In the genomic region with DNA sequence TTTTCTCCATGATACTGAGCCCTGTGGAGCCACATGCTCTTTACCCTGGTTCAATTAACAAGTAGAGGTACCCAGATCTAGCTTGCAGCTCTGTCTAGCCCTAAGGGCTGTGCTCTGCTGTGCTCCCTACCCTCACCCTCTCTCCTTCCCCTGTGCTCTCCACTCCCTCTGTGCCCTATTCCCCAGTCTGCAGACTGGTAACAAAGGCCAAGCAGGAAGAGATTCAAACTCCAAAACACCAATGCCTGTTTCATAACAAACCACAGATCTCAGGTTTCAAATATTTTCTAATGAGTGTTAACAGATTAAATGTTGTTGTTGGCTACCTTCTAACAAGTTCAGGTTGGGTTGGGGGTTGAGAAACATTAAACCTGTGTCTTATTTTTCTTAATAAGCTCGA, we compare ENCODE assay signal across 30 mouse cellular contexts. TPM values are rescaled to one million over a fixed set of nuclear protein-coding genes. Genes with fewer than 3 reads are reported as not detected.
DNase-seq lines count a peak whose midpoint lies in the region; ATAC-seq lines count a peak whose summit lies in the region.
"Had no signal": no experiment of that assay in that cellular context is flagged by ENCODE, and none has a peak within 500 bp of the region (broad histone marks: within the 10 kb centered on the region; RNA-seq: fewer than 3 reads in every experiment).

No protein-coding gene starts in this region.

- no peak for ATAC-seq in CD4-positive, CD25-positive, alpha-beta regulatory T cell, adult 4 months
- ATAC-seq: forebrain, embryonic 15.5 days; Patski had no signal

- DNase-seq in lung, adult 18-20 months = peak; percentile 20 to 51
- DNase-seq in lung, postnatal 10 days = no peak
- peak; percentile 6 for DNase-seq in lung, postnatal 36 days
- no peak for DNase-seq in lung, postnatal 14 days
- peak; percentile 35 for DNase-seq in fibroblast of lung, adult 2 months (ENCODE audit: low read depth)
- DNase-seq: adrenal gland, adult 2 months; adrenal gland, postnatal 14 days; cerebellum, adult 11 months; cerebellum, adult 2 months; cerebellum, adult 9-11 months; cerebellum, postnatal 25 days; embryo, embryonic 11 days; gastrocnemius, postnatal 10 days; gastrocnemius, postnatal 36 days; heart, adult 11 months had no signal

RNA-seq across cellular contexts. Expression of gene Cyp2f2, which starts 41.1 kb away (rescaled TPM):
- not detected for polyA plus RNA-seq in CD4-positive, CD25-positive, alpha-beta regulatory T cell, adult 4 months (2017; shearing (Covaris generic))
- polyA plus RNA-seq: C2C12; embryonic facial prominence, embryonic 11.5 days; forebrain, embryonic 12.5 days; forebrain, embryonic 15.5 days; G1E; heart, embryonic 11.5 days; hindbrain, embryonic 12.5 days; hindbrain, embryonic 15.5 days; intestine, embryonic 14.5 days; Patski had no signal

RNA-seq across cellular contexts. Expression of gene Cyp2a12, which starts 49.8 kb away (rescaled TPM):
- polyA plus RNA-seq in CD4-positive, CD25-positive, alpha-beta regulatory T cell, adult 4 months (2017; shearing (Covaris generic)) = not detected
- polyA plus RNA-seq: C2C12; cerebellum, adult 2 months; cortical plate, adult 2 months; embryonic facial prominence, embryonic 11.5 days; embryonic facial prominence, embryonic 15.5 days; forebrain, embryonic 12.5 days; forebrain, embryonic 15.5 days; G1E; heart, embryonic 11.5 days; heart, embryonic 14.5 days; heart, postnatal 0 days; hindbrain, embryonic 12.5 days; hindbrain, embryonic 15.5 days; intestine, embryonic 14.5 days; Patski had no signal

Comparison
In these comparisons a context has a peak if more than half of its experiments do, and no peak if none do; other contexts are left out.
1. DNase-seq: peak in lung, adult 18-20 months (2 of 2), lung, postnatal 36 days (single experiment) and fibroblast of lung, adult 2 months (single experiment); none in lung, postnatal 10 days (single experiment) and lung, postnatal 14 days (single experiment).